Comparison of ENCODE assay signal across 9 mouse cellular contexts in the genomic region with DNA sequence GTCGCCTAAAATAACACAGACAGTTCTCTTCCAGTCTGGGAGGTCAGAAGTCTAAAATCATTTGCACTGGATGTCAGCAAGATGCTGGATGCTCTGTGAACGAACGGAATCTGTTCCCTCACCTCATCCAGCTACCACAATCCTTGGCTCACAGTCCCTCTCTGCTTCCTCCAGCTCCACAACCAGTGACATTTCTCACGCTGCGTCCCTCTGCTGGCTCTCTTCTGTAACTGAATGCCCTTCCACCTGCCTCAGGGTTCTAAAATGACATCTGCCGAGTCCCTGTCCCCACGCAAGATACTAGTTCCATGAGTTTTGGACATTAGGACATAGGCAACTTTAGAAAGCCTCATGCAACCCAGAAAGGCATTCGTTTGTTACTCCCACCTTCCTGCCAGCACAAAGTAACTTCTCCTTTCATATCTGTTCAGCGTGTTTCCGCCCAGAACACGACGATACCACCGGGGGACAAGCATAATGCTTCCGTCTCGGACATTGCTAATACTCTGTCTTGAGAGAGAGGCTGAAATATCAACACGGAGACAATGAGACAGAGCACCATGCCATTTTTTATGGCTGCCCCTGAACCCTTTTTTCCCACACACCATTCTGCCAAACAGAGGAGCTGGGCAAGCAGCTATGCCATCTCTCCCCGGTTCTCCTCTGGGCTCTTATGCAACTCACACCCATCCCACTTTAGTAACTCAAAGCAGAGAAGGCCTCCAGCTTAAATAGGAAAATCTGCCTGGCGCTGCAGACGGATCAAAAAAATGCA. TPM values are rescaled to one million over a fixed set of nuclear protein-coding genes. Genes with fewer than 3 reads are reported as not detected.
A peak's percentile ranks its signal among the peaks of the same experiment; 100 is the strongest.
DNase-seq lines count a peak whose midpoint lies in the region; ATAC-seq and TF ChIP-seq lines count a peak whose summit lies in the region.
"Had no signal": no experiment of that assay in that cellular context is flagged by ENCODE, and none has a peak within 500 bp of the region (broad histone marks: within the 10 kb centered on the region; RNA-seq: fewer than 3 reads in every experiment).

No protein-coding gene starts in this region.

- H3K9me3 ChIP-seq in hindbrain, embryonic 10.5 days: no peaks in the 10 kb centered on the region
- H3K9me3 ChIP-seq in hindbrain, embryonic 16.5 days (ENCODE audit: control insufficient read depth, low read length): no peaks in the 10 kb centered on the region
- no peaks in the 10 kb centered on the region for H3K9me3 ChIP-seq in hindbrain, postnatal 0 days (ENCODE audit: low read length)
- H3K9me3 ChIP-seq in stomach, embryonic 14.5 days (ENCODE audit: control insufficient read depth, low read depth, low read length): no peaks in the 10 kb centered on the region

- no peak overlapping the region for H3K4me2 ChIP-seq in hindbrain, embryonic 16.5 days (ENCODE audit: low read length)
- no peak overlapping the region for H3K4me2 ChIP-seq in hindbrain, postnatal 0 days (ENCODE audit: low read depth, low read length)
- H3K4me2 ChIP-seq in stomach, embryonic 14.5 days (replicated peaks; ENCODE audit: low read depth, low read length): no peak overlapping the region

- ATAC-seq in hindbrain, embryonic 16.5 days: no peak
- ATAC-seq in hindbrain, postnatal 0 days: no peak
- ATAC-seq in stomach, embryonic 14.5 days (ENCODE audit: insufficient number of reproducible peaks, insufficient read depth, low FRiP score, low read depth): no peak

- TF ChIP-seq CTCF in hindbrain, postnatal 0 days (IDR thresholded peaks at IDR 0.05; ENCODE audit: low read depth): peak; percentile 57

- H3K36me3 ChIP-seq in hindbrain, embryonic 10.5 days: no peaks in the 10 kb centered on the region
- H3K36me3 ChIP-seq in hindbrain, embryonic 16.5 days (ENCODE audit: control insufficient read depth, insufficient read depth, low read length): no peaks in the 10 kb centered on the region
- no peaks in the 10 kb centered on the region for H3K36me3 ChIP-seq in hindbrain, postnatal 0 days (ENCODE audit: insufficient read depth, low read length)
- no peaks in the 10 kb centered on the region for H3K36me3 ChIP-seq in stomach, embryonic 14.5 days (ENCODE audit: control insufficient read depth, insufficient read depth, low read length)

- no peak overlapping the region for H3K9ac ChIP-seq in hindbrain, embryonic 16.5 days (ENCODE audit: low read depth, low read length)
- no peak overlapping the region for H3K9ac ChIP-seq in hindbrain, postnatal 0 days (replicated peaks; ENCODE audit: low read length)
- no peak overlapping the region for H3K9ac ChIP-seq in stomach, embryonic 14.5 days (replicated peaks; ENCODE audit: low read depth, low read length)

- 83% methylated on average over 19 of the region's 19 CpGs for WGBS in hindbrain, embryonic 10.5 days
- WGBS in hindbrain, embryonic 16.5 days: 69% methylated on average over 19 of the region's 19 CpGs
- 54% methylated on average over 19 of the region's 19 CpGs for WGBS in hindbrain, postnatal 0 days
- 60% methylated on average over 19 of the region's 19 CpGs for WGBS in stomach, embryonic 14.5 days

- H3K27me3 ChIP-seq in hindbrain, embryonic 10.5 days (ENCODE audit: insufficient read depth, poor library complexity, severe bottlenecking): no peaks in the 10 kb centered on the region
- no peaks in the 10 kb centered on the region for H3K27me3 ChIP-seq in hindbrain, embryonic 16.5 days (replicated peaks; ENCODE audit: control insufficient read depth, insufficient read depth, low read length)
- H3K27me3 ChIP-seq in hindbrain, postnatal 0 days (ENCODE audit: insufficient read depth, low read length): no peaks in the 10 kb centered on the region
- H3K27me3 ChIP-seq in stomach, embryonic 14.5 days (ENCODE audit: control insufficient read depth, insufficient read depth, low read length): no peaks in the 10 kb centered on the region

- 0 out of 2 replicates have a peak overlapping the region, but pooled peaks have one; percentile 24 for H3K27ac ChIP-seq in hindbrain, embryonic 10.5 days
- H3K27ac ChIP-seq in hindbrain, embryonic 16.5 days (ENCODE audit: low read depth, low read length): no peak overlapping the region; the same call in 1 of the 2 replicates
- H3K27ac ChIP-seq in hindbrain, postnatal 0 days: peak overlapping the region; percentile 41; the same call in 1 of the 2 replicates
- H3K27ac ChIP-seq in stomach, embryonic 14.5 days (ENCODE audit: low read length): peak overlapping the region; percentile 90

- H3K4me3 ChIP-seq in hindbrain, embryonic 10.5 days: no peak overlapping the region
- no peak overlapping the region for H3K4me3 ChIP-seq in hindbrain, embryonic 16.5 days (ENCODE audit: low read length)
- H3K4me3 ChIP-seq in hindbrain, postnatal 0 days (ENCODE audit: low read length): no peak overlapping the region
- H3K4me3 ChIP-seq in stomach, embryonic 14.5 days (ENCODE audit: low read depth, low read length): no peak overlapping the region

- no peak for DNase-seq in hindbrain, embryonic 10.5 days (ENCODE audit: low spot score)
- peak; percentile 6 for DNase-seq in thymus, postnatal 25 days
- no peak for DNase-seq in thymus, postnatal 36 days
- peak; percentile 22 for DNase-seq in hindbrain, postnatal 0 days (ENCODE audit: low spot score)
- no peak for DNase-seq in urinary bladder, adult 18-20 months (ENCODE audit: low spot score in 2 of 2)
- no peak for DNase-seq in urinary bladder, adult 2 months (ENCODE audit: low spot score)

- peaks cover 20% of the 10 kb centered on the region for H3K4me1 ChIP-seq in hindbrain, embryonic 10.5 days (replicated peaks)
- peaks cover 8% of the 10 kb centered on the region for H3K4me1 ChIP-seq in hindbrain, embryonic 16.5 days (ENCODE audit: control insufficient read depth, insufficient read depth, low read depth, low read length)
- peaks cover 10% of the 10 kb centered on the region; the same call in 1 of the 2 replicates for H3K4me1 ChIP-seq in hindbrain, postnatal 0 days (ENCODE audit: insufficient read depth, low read length)
- peaks cover 27% of the 10 kb centered on the region for H3K4me1 ChIP-seq in stomach, embryonic 14.5 days (ENCODE audit: control insufficient read depth, insufficient read depth, low read length)

RNA-seq across cellular contexts. Expression of gene Adamts17, which starts 27.6 kb away (rescaled TPM):
- 1.8 and 2.0 TPM in 2 replicates for polyA plus RNA-seq in hindbrain, embryonic 10.5 days (2016; fragmentation: Nextera tagmentation; extraction: Ambion mirVana)
- polyA plus RNA-seq in hindbrain, embryonic 16.5 days (2015; fragmentation: Nextera tagmentation; extraction: Ambion mirVana): 3.3 and 3.8 TPM in 2 replicates
- 14.8 and 16.1 TPM in 2 replicates for total RNA-seq in hindbrain, postnatal 0 days (2014; rRNA removed)
- polyA plus RNA-seq in hindbrain, postnatal 0 days (2015; fragmentation: Nextera tagmentation; extraction: Ambion mirVana): 3.6 and 3.9 TPM in 2 replicates
- 7.5 and 7.8 TPM in 2 replicates for polyA plus RNA-seq in stomach, embryonic 14.5 days (2014; fragmentation: Nextera tagmentation; extraction: Ambion mirVana)
- polyA plus RNA-seq in urinary bladder, adult 2 months (2012; rRNA removed): 2.1 and 3.7 TPM in 2 replicates
- total RNA-seq: neutrophil, adult 5-6 weeks had no signal

Comparison
In these comparisons a context has a peak if more than half of its experiments do, and no peak if none do; other contexts are left out.
1. DNase-seq: peak in thymus, postnatal 25 days (single experiment) and hindbrain, postnatal 0 days (single experiment); none in hindbrain, embryonic 10.5 days (single experiment), thymus, postnatal 36 days (0 of 2), urinary bladder, adult 18-20 months (0 of 2) and urinary bladder, adult 2 months (single experiment).